Mouse (Mus musculus) naive thymus-derived CD4-positive, alpha-beta T cell, adult 5 months (primary cell): Measurements from ENCODE around the gene Adgrf5. TPM values are rescaled to one million over a fixed set of nuclear protein-coding genes. Genes with fewer than 3 reads are reported as not detected.

Experiments used
- polyA plus RNA-seq: library from polyadenylated mRNA; unstranded; fragments of 100-300 nt; shearing (Covaris generic); gene quantifications from one replicate; pipeline ENCODE4 v1.2.1, GENCODE M21; 2017

Gene Adgrf5
- polyA plus RNA-seq = not detected

DNA sequence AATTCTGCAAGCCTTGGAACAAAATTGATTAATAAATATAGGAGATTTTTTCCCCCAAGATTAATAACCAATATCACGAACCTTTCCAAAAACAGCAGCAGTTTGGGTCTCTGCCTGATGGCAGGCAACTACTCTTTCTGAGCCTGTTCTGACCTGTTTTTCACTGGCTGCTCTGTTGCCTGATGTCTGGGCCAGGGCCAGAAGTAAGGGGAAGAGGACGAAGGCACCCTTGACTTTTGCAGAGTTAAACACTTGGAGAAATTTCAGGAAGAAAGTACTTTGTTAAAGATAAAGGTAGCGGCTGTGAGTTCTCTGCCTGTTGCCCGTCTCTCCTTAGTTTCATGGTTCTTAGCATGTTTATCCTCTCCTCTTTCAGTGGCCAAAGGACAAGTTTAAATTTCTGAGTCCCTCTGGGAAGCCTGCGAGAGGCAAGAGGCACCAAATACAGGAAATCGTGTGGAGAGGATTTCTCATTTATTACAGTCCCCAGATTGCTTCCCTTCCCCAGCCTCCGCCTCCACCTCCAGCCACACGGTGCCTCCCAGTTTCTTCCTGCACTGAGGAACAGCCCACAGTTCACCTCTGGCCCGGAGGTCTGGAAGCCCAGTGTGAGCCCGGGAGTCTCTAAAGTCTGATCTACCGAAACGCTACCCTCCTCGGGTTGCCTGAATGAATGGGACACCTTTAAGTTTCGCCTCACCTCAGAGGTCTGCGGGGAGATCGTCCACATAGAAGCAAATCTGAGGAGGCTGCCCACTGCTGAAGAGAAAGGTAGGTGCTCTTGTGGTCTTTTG is at the start of gene Adgrf5:
Gene Adgrf5 (plus strand): TSS at position 626 of the 794 bp plus-strand sequence.

DNA sequence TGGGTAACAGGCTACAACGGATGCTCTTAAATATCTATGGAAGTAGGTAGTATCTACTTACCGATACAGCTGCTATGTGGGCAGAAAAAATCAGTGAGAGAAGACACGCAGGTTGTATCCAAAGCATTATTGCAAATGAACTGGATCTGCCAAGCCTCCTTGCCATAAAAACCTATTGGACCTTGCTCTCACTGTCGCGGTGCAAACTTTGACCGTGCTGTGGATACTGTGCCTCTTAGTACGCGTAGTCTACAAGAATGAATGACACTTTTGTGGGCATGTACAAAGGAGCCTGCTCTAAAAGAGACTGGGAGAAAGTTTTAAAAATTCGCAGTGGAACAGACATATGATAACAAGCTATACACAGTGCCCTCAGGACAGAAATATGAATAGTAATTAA is 142.3 kb downstream of the Adgrf5 start, which contains the start of gene Mep1a:
Gene Mep1a (minus strand): TSS at position 221 of the 400 bp plus-strand sequence.

Other genes starting within 250 kb of the Adgrf5 start
- not detected for gene Adgrf1, start 90.1 kb upstream of the Adgrf5 start, polyA plus RNA-seq
- gene Mep1a, start 142.4 kb downstream of the Adgrf5 start, polyA plus RNA-seq = not detected
- not detected for gene Ankrd66, start 183.2 kb downstream of the Adgrf5 start, polyA plus RNA-seq
- 0.19 TPM for gene Pla2g7, start 207.6 kb downstream of the Adgrf5 start, polyA plus RNA-seq